8 mouse cellular contexts compared by ENCODE assay signal in genomic region chr6:86439531-86439930, GRCm38 (mm10). TPM values are rescaled to one million over a fixed set of nuclear protein-coding genes. Genes with fewer than 3 reads are reported as not detected.
DNase-seq lines count a peak whose midpoint lies in the region; ATAC-seq lines count a peak whose summit lies in the region.

No protein-coding gene starts in this region.

- 88% methylated on average over 1 of the region's 1 CpGs for WGBS in lung, embryonic 15.5 days
- 85% methylated on average over 1 of the region's 1 CpGs for WGBS in embryonic facial prominence, embryonic 14.5 days
- 84% methylated on average over 1 of the region's 1 CpGs for WGBS in limb, embryonic 12.5 days

- no peaks in the 10 kb centered on the region for H3K27me3 ChIP-seq in lung, embryonic 15.5 days
- H3K27me3 ChIP-seq in embryonic facial prominence, embryonic 14.5 days (replicated peaks; ENCODE audit: control insufficient read depth, insufficient read depth, low read length) = no peaks in the 10 kb centered on the region
- no peaks in the 10 kb centered on the region for H3K27me3 ChIP-seq in limb, embryonic 12.5 days
- no peaks in the 10 kb centered on the region for H3K27me3 ChIP-seq in splenic B cell, adult 2 months (ENCODE audit: control insufficient read depth, insufficient read depth, low read length, poor library complexity, severe bottlenecking)

- H3K36me3 ChIP-seq in lung, embryonic 15.5 days = peaks cover 32% of the 10 kb centered on the region
- peaks cover 34% of the 10 kb centered on the region for H3K36me3 ChIP-seq in embryonic facial prominence, embryonic 14.5 days (ENCODE audit: control insufficient read depth, insufficient read depth, low read length)
- peaks cover 47% of the 10 kb centered on the region for H3K36me3 ChIP-seq in limb, embryonic 12.5 days
- no peaks in the 10 kb centered on the region; the same call in 1 of the 2 replicates for H3K36me3 ChIP-seq in splenic B cell, adult 2 months (ENCODE audit: control insufficient read depth, insufficient read depth, low read length, poor library complexity, severe bottlenecking)

- DNase-seq in lung, postnatal 25 days (ENCODE audit: low spot score) = no peak
- no peak for DNase-seq in embryonic facial prominence, embryonic 14.5 days (ENCODE audit: low spot score)
- peak; percentile 5 for DNase-seq in splenic B cell, adult 2 months (ENCODE audit: low read depth, low spot score)
- DNase-seq in right cerebral cortex, postnatal 4 days = no peak
- no peak for DNase-seq in B cell, adult 2 months
- DNase-seq in thymus, postnatal 4 days = no peak

- peak overlapping the region; percentile 76 for H3K4me2 ChIP-seq in lung, embryonic 15.5 days
- peak overlapping the region; percentile 81 for H3K4me2 ChIP-seq in embryonic facial prominence, embryonic 14.5 days (ENCODE audit: low read depth, low read length)
- H3K4me2 ChIP-seq in limb, embryonic 12.5 days = peak overlapping the region; percentile 84

- H3K9me3 ChIP-seq in lung, embryonic 15.5 days = no peaks in the 10 kb centered on the region
- no peaks in the 10 kb centered on the region for H3K9me3 ChIP-seq in embryonic facial prominence, embryonic 14.5 days (ENCODE audit: control insufficient read depth, low read length)
- H3K9me3 ChIP-seq in limb, embryonic 12.5 days = no peaks in the 10 kb centered on the region

- no peak overlapping the region for H3K27ac ChIP-seq in lung, embryonic 15.5 days
- 0 out of 2 replicates have a peak overlapping the region, but pooled peaks have one; percentile 97 for H3K27ac ChIP-seq in embryonic facial prominence, embryonic 14.5 days (replicated peaks; ENCODE audit: low read depth, low read length)
- H3K27ac ChIP-seq in limb, embryonic 12.5 days = 0 out of 2 replicates have a peak overlapping the region, but pooled peaks have one; percentile 94

- H3K4me3 ChIP-seq in lung, embryonic 15.5 days = peak overlapping the region; percentile 84
- H3K4me3 ChIP-seq in embryonic facial prominence, embryonic 14.5 days (ENCODE audit: low read depth, low read length) = peak overlapping the region; percentile 87
- peak overlapping the region; percentile 80 for H3K4me3 ChIP-seq in limb, embryonic 12.5 days (replicated peaks)

- ATAC-seq in lung, embryonic 15.5 days (ENCODE audit: borderline replicate concordance, extremely low read depth, low FRiP score, low TSS enrichment) = no peak
- ATAC-seq in embryonic facial prominence, embryonic 14.5 days (ENCODE audit: low read depth) = no peak
- ATAC-seq in limb, embryonic 12.5 days (ENCODE audit: insufficient number of reproducible peaks, insufficient read depth, low FRiP score, low TSS enrichment, low read depth) = no peak

- peaks cover 8% of the 10 kb centered on the region for H3K4me1 ChIP-seq in lung, embryonic 15.5 days
- H3K4me1 ChIP-seq in embryonic facial prominence, embryonic 14.5 days (ENCODE audit: control insufficient read depth, insufficient read depth, low read length) = peaks cover 4% of the 10 kb centered on the region; the same call in 1 of the 2 replicates
- H3K4me1 ChIP-seq in limb, embryonic 12.5 days (replicated peaks) = peaks cover 7% of the 10 kb centered on the region

- 0 out of 2 replicates have a peak overlapping the region, but pooled peaks have one; percentile 81 for H3K9ac ChIP-seq in lung, embryonic 15.5 days
- H3K9ac ChIP-seq in embryonic facial prominence, embryonic 14.5 days (ENCODE audit: low read depth, low read length) = peak overlapping the region; percentile 91
- H3K9ac ChIP-seq in limb, embryonic 12.5 days (replicated peaks) = no peak overlapping the region

RNA-seq across cellular contexts. Expression of gene C87436, which starts 1.4 kb away (rescaled TPM):
- polyA plus RNA-seq in lung, embryonic 15.5 days (2015; fragmentation: Nextera tagmentation; extraction: Ambion mirVana) = 20.9 and 22.1 TPM in 2 replicates
- 22.7 and 23.9 TPM in 2 replicates for polyA plus RNA-seq in embryonic facial prominence, embryonic 14.5 days (2014; fragmentation: Nextera tagmentation; extraction: Ambion mirVana)
- polyA plus RNA-seq in limb, embryonic 12.5 days (2016; fragmentation: Nextera tagmentation; extraction: Ambion mirVana) = 25.8 and 27.3 TPM in 2 replicates

RNA-seq across cellular contexts. Expression of gene Gm44790, which starts 13.1 kb away (rescaled TPM):
- 1.3 TPM in 1 of 2 replicates, not detected in the other for polyA plus RNA-seq in lung, embryonic 15.5 days (2015; fragmentation: Nextera tagmentation; extraction: Ambion mirVana)
- not detected in 2 replicates for polyA plus RNA-seq in embryonic facial prominence, embryonic 14.5 days (2014; fragmentation: Nextera tagmentation; extraction: Ambion mirVana)
- polyA plus RNA-seq in limb, embryonic 12.5 days (2016; fragmentation: Nextera tagmentation; extraction: Ambion mirVana) = 0.50 TPM in 1 of 2 replicates, not detected in the other

RNA-seq across cellular contexts. Expression of gene Tia1, which starts 35.5 kb away (rescaled TPM):
- 179 and 191 TPM in 2 replicates for polyA plus RNA-seq in lung, embryonic 15.5 days (2015; fragmentation: Nextera tagmentation; extraction: Ambion mirVana)
- 130 and 160 TPM in 2 replicates for polyA plus RNA-seq in embryonic facial prominence, embryonic 14.5 days (2014; fragmentation: Nextera tagmentation; extraction: Ambion mirVana)
- polyA plus RNA-seq in limb, embryonic 12.5 days (2016; fragmentation: Nextera tagmentation; extraction: Ambion mirVana) = 298 and 331 TPM in 2 replicates

RNA-seq across cellular contexts. Expression of gene Pcyox1, which starts 42.6 kb away (rescaled TPM):
- polyA plus RNA-seq in lung, embryonic 15.5 days (2015; fragmentation: Nextera tagmentation; extraction: Ambion mirVana) = 80.9 and 82.2 TPM in 2 replicates
- polyA plus RNA-seq in embryonic facial prominence, embryonic 14.5 days (2014; fragmentation: Nextera tagmentation; extraction: Ambion mirVana) = 80.5 and 95.2 TPM in 2 replicates
- 76.4 and 79.3 TPM in 2 replicates for polyA plus RNA-seq in limb, embryonic 12.5 days (2016; fragmentation: Nextera tagmentation; extraction: Ambion mirVana)
